Mouse (Mus musculus) hindbrain, embryonic 14.5 days (tissue): ENCODE measurements around the gene Elf1. TPM values are rescaled to one million over a fixed set of nuclear protein-coding genes. Genes with fewer than 3 reads are reported as not detected.

ENCODE experiments used
- ATAC-seq: fragments of 200-750 bp; cut with Nextera tagmentation; 2 replicates; pipeline ENCODE4 v1.8.0; 2017; ENCODE audit warnings: moderate number of reproducible peaks, mild to moderate bottlenecking, moderate TSS enrichment, moderate library complexity; ENCODE audit not compliant: low FRiP score
- DNase-seq: peaks from one replicate; pipeline ENCODE4 v3.0.0-alpha.2; 2015; ENCODE audit warnings: low spot score
- H3K27ac ChIP-seq: fragments of 300-500 bp; sonication (generic); 2 replicates; pipeline ENCODE4 v1.5.1; 2014; ENCODE audit warnings: mild to moderate bottlenecking, moderate library complexity
- H3K27me3 ChIP-seq: fragments of 300-500 bp; sonication (generic); 2 replicates; pipeline ENCODE4 v1.6.1; 2014; ENCODE audit warnings: mild to moderate bottlenecking, low read length, mixed read lengths; ENCODE audit not compliant: control insufficient read depth, insufficient read depth
- H3K36me3 ChIP-seq: fragments of 300-500 bp; sonication (generic); replicated peaks from 2 replicates; pipeline ENCODE4 v1.6.1; 2014; ENCODE audit not compliant: control insufficient read depth, insufficient read depth
- H3K4me1 ChIP-seq: fragments of 300-500 bp; sonication (generic); replicated peaks from 2 replicates; pipeline ENCODE4 v1.6.1; 2014; ENCODE audit warnings: antibody characterized with exemption, low read length, mixed read lengths; ENCODE audit not compliant: control insufficient read depth, insufficient read depth
- H3K4me2 ChIP-seq: fragments of 300-500 bp; sonication (generic); replicated peaks from 2 replicates; pipeline ENCODE4 v1.6.1; 2014; ENCODE audit warnings: mild to moderate bottlenecking, moderate library complexity
- H3K4me3 ChIP-seq: fragments of 300-500 bp; sonication (generic); replicated peaks from 2 replicates; pipeline ENCODE4 v1.5.1; 2014; ENCODE audit warnings: mild to moderate bottlenecking, low read length
- H3K9ac ChIP-seq: fragments of 300-500 bp; sonication (generic); 2 replicates; pipeline ENCODE4 v1.6.1; 2014
- H3K9me3 ChIP-seq: fragments of 300-500 bp; sonication (generic); 2 replicates; pipeline ENCODE4 v1.6.1; 2016; ENCODE audit warnings: low read length; ENCODE audit not compliant: control insufficient read depth
- WGBS: fragments of 180-500 bp; shearing (Covaris S2); extraction: QIAGEN DNeasy Blood & Tissue Kit; methylation state at CpG from one replicate; pipeline ENCODE4 v1.1.7; 2014; 5-methylcytosine and 5-hydroxymethylcytosine counted together
- polyA plus RNA-seq: library from polyadenylated mRNA; unstranded; fragments of >200 nt; fragmentation: Nextera tagmentation; extraction: Ambion mirVana; gene quantifications from 2 replicates; pipeline ENCODE4 v1.2.1, GENCODE M21; 2014

Gene Elf1
- polyA plus RNA-seq, 1 experiment from 2014 or later: 3.8 TPM

GRCm38 (mm10) chr14:79536837-79537236 lies 55.8 kb downstream of the Elf1 start:
- DNase-seq: no peak
- 80% methylated on average over 3 of the region's 3 CpGs for WGBS
- Histone ChIP-seq H3K4me3 (no peak overlapping the region), H3K9me3 (no peaks in the 10 kb centered on the region), H3K36me3 (no peaks in the 10 kb centered on the region), H3K4me2 (no peak overlapping the region), H3K27ac (no peak overlapping the region), H3K27me3 (no peaks in the 10 kb centered on the region), H3K4me1 (no peaks in the 10 kb centered on the region), H3K9ac (no peak overlapping the region)
- ATAC-seq: no peak

GRCm38 (mm10) chr14:79537463-79537862 lies 56.5 kb downstream of the Elf1 start:
- no peaks in the 10 kb centered on the region for H3K9me3 ChIP-seq
- H3K27ac ChIP-seq: no peak overlapping the region
- no peaks in the 10 kb centered on the region for H3K4me1 ChIP-seq
- ATAC-seq (no peak), DNase-seq (no peak)
- 86% methylated on average over 5 of the region's 5 CpGs for WGBS
- no peak overlapping the region for H3K9ac ChIP-seq
- H3K4me3 ChIP-seq: no peak overlapping the region
- H3K4me2 ChIP-seq: no peak overlapping the region
- H3K27me3 ChIP-seq: no peaks in the 10 kb centered on the region
- H3K36me3 ChIP-seq: no peaks in the 10 kb centered on the region

- Histone ChIP-seq H3K4me1 (no peaks in the 10 kb centered on the region), H3K9ac (no peak overlapping the region), H3K27me3 (no peaks in the 10 kb centered on the region), H3K4me3 (no peak overlapping the region), H3K36me3 (no peaks in the 10 kb centered on the region), H3K27ac (no peak overlapping the region), H3K4me2 (no peak overlapping the region), H3K9me3 (no peaks in the 10 kb centered on the region)
- no peak for DNase-seq
- no peak for ATAC-seq
Observed at GRCm38 (mm10) chr14:79537921-79538320, 56.9 kb downstream of the Elf1 start.

- ATAC-seq: no peak
- H3K9me3 ChIP-seq: no peaks in the 10 kb centered on the region
- H3K4me3 ChIP-seq: no peak overlapping the region
- H3K27me3 ChIP-seq: no peaks in the 10 kb centered on the region
- no peaks in the 10 kb centered on the region for H3K4me1 ChIP-seq
- no peak overlapping the region for H3K27ac ChIP-seq
- H3K9ac ChIP-seq: no peak overlapping the region
- H3K36me3 ChIP-seq: no peaks in the 10 kb centered on the region
- no peak overlapping the region for H3K4me2 ChIP-seq
- DNase-seq: no peak
Observed at GRCm38 (mm10) chr14:79541606-79542005, 60.6 kb downstream of the Elf1 start.

- no peak for ATAC-seq
- Histone ChIP-seq H3K9me3 (no peaks in the 10 kb centered on the region), H3K36me3 (no peaks in the 10 kb centered on the region), H3K4me1 (no peaks in the 10 kb centered on the region), H3K9ac (no peak overlapping the region), H3K4me3 (no peak overlapping the region), H3K4me2 (no peak overlapping the region), H3K27me3 (no peaks in the 10 kb centered on the region), H3K27ac (no peak overlapping the region)
- 86% methylated on average over 7 of the region's 7 CpGs for WGBS
- no peak for DNase-seq
Observed at GRCm38 (mm10) chr14:79549343-79549742, 68.3 kb downstream of the Elf1 start.

- DNase-seq (no peak), ATAC-seq (no peak)
- H3K9me3 ChIP-seq: no peaks in the 10 kb centered on the region
- no peak overlapping the region for H3K27ac ChIP-seq
- H3K9ac ChIP-seq: no peak overlapping the region
- no peak overlapping the region for H3K4me3 ChIP-seq
- no peaks in the 10 kb centered on the region for H3K27me3 ChIP-seq
- H3K36me3 ChIP-seq: no peaks in the 10 kb centered on the region
- WGBS: 92% methylated on average over 2 of the region's 2 CpGs
- H3K4me2 ChIP-seq: no peak overlapping the region
- no peaks in the 10 kb centered on the region for H3K4me1 ChIP-seq
Observed at GRCm38 (mm10) chr14:79551929-79552328, 70.9 kb downstream of the Elf1 start.

GRCm38 (mm10) chr14:79552854-79553253 lies 71.9 kb downstream of the Elf1 start:
- Histone ChIP-seq H3K27me3 (no peaks in the 10 kb centered on the region), H3K4me1 (no peaks in the 10 kb centered on the region), H3K9me3 (no peaks in the 10 kb centered on the region), H3K27ac (no peak overlapping the region), H3K36me3 (no peaks in the 10 kb centered on the region), H3K9ac (no peak overlapping the region), H3K4me3 (no peak overlapping the region), H3K4me2 (no peak overlapping the region)
- DNase-seq (no peak), ATAC-seq (no peak)
- 100% methylated on average over 1 of the region's 1 CpGs for WGBS

GRCm38 (mm10) chr14:79557796-79558195 lies 76.8 kb downstream of the Elf1 start:
- H3K9me3 ChIP-seq: no peaks in the 10 kb centered on the region
- no peak overlapping the region for H3K9ac ChIP-seq
- H3K4me2 ChIP-seq: no peak overlapping the region
- 87% methylated on average over 1 of the region's 1 CpGs for WGBS
- H3K27ac ChIP-seq: no peak overlapping the region
- ATAC-seq: no peak
- no peak overlapping the region for H3K4me3 ChIP-seq
- no peaks in the 10 kb centered on the region for H3K27me3 ChIP-seq
- peaks cover 4% of the 10 kb centered on the region; the same call in 1 of the 2 replicates for H3K36me3 ChIP-seq
- no peak for DNase-seq
- no peaks in the 10 kb centered on the region for H3K4me1 ChIP-seq

- DNase-seq (no peak), ATAC-seq (no peak)
- Histone ChIP-seq H3K4me2 (no peak overlapping the region), H3K4me1 (no peaks in the 10 kb centered on the region), H3K27ac (no peak overlapping the region), H3K27me3 (no peaks in the 10 kb centered on the region), H3K36me3 (peaks cover 4% of the 10 kb centered on the region), H3K9ac (no peak overlapping the region), H3K4me3 (no peak overlapping the region), H3K9me3 (no peaks in the 10 kb centered on the region)
- WGBS: 17% methylated on average over 5 of the region's 5 CpGs
Observed at GRCm38 (mm10) chr14:79562745-79563144, 81.8 kb downstream of the Elf1 start.

- Histone ChIP-seq H3K9ac (no peak overlapping the region), H3K4me1 (no peaks in the 10 kb centered on the region), H3K4me2 (no peak overlapping the region), H3K27ac (no peak overlapping the region), H3K4me3 (no peak overlapping the region), H3K27me3 (no peaks in the 10 kb centered on the region), H3K9me3 (no peaks in the 10 kb centered on the region), H3K36me3 (peaks cover 4% of the 10 kb centered on the region)
- ATAC-seq (no peak), DNase-seq (no peak)
- 66% methylated on average over 6 of the region's 6 CpGs for WGBS
Observed at GRCm38 (mm10) chr14:79564784-79565183, 83.8 kb downstream of the Elf1 start.
